ENCODE assay signal across 1 mouse cellular context in the genomic region with DNA sequence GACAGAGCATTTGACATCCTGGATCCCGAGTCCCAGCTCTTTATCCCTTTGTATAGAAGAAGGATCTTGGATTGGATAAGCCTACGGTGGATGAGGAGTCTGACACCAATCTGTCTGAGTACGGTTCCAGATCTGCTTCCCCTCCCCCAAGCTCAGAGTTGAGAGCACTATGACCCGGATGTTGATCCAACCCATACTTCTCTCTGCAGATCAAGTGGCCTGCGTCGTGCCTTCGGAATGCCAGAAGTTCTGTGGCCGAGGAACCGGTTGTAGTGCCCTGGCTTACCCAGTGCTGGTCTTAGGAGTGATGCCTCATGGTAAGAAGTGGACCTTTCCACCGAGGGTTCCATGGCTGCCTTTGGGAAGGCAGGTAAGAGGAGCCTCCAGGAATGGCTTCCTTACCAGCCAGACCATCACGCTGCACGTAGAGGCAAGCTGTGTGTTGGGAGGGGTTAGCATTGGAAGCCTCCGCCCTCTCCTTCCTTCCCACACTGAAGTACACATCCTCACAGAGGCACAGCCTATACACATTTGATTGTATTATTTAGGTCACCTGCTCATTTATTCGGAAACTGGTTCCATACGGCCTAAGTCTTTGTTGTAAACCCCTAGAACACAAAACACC.
TF ChIP-seq lines count a peak whose summit lies in the region.

No protein-coding gene starts in this region.

TF ChIP-seq in ES-E14, 5 proteins besides CTCF, POLR2A, EP300 and RAD21:
- 0 out of 2 replicates have a peak, but pooled peaks have one; percentile 38 for TF ChIP-seq HCFC1 (IDR thresholded peaks at IDR 0.05; ENCODE audit: borderline replicate concordance, insufficient read depth, low read length)
- no peak for TF ChIP-seq MAFK (IDR thresholded peaks at IDR 0.05; ENCODE audit: insufficient read depth, low read depth, low read length)
TF ChIP-seq in ES-E14: peak in this region for 1.
